Mouse (Mus musculus): ENCODE results near the gene Adamts4. TPM values are rescaled to one million over a fixed set of nuclear protein-coding genes. Genes with fewer than 3 reads are reported as not detected.
"Not testable (repeated sequence)": the region's sequence is repeated elsewhere in the genome, so short reads cannot be mapped to it uniquely, and the experiment has no call there.

The Adamts4 gene
- polyA plus RNA-seq, 1 experiment from 2014 or later: 9.2 TPM

DNA sequence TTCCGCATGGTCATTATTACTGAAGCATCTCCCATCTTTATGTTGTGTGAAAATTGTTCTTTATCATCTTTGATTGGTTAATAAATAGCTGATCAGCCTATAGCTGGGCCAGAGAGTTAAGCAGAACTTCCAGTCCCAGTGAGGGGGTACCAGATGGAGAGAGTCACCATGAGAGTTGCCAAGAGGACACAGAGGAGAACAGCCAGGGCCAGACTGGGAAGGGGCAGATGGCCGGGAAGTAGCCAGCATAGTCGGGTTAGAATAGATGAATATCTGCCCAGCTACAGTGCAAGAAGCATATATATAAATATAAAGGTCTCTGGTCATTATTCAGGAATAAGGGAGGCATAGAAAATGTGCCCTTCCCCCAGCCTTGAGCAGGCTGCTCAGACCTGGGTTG, 48.0 kb downstream of the Adamts4 start:
- Histone ChIP-seq H3K27ac (replicated peaks) (no peak overlapping the region), H3K27me3 (peaks cover 28% of the 10 kb centered on the region), H3K4me2 (replicated peaks) (no peak overlapping the region), H3K4me1 (peaks cover 7% of the 10 kb centered on the region; the same call in 1 of the 2 replicates), H3K9me3 (no peaks in the 10 kb centered on the region), H3K4me3 (no peak overlapping the region), H3K36me3 (no peaks in the 10 kb centered on the region), H3K9ac (replicated peaks) (no peak overlapping the region)
- WGBS: 77% methylated on average over 3 of the region's 3 CpGs
- ATAC-seq (ENCODE audit: low FRiP score, low read depth): no peak

GRCm38 (mm10) chr1:171306157-171306556, 55.9 kb downstream of the Adamts4 start:
- not testable (repeated sequence) for H3K4me2 ChIP-seq (replicated peaks); ATAC-seq (ENCODE audit: low FRiP score, low read depth); H3K27ac ChIP-seq (replicated peaks); H3K36me3 ChIP-seq; H3K4me3 ChIP-seq; H3K4me1 ChIP-seq; H3K9ac ChIP-seq (replicated peaks); H3K27me3 ChIP-seq; H3K9me3 ChIP-seq
- 76% methylated on average over 5 of the region's 5 CpGs for WGBS

GRCm38 (mm10) chr1:171309321-171309720, 59.1 kb downstream of the Adamts4 start:
- no peak overlapping the region for H3K4me3 ChIP-seq
- no peak overlapping the region for H3K27ac ChIP-seq (replicated peaks)
- H3K4me2 ChIP-seq (replicated peaks): no peak overlapping the region
- no peaks in the 10 kb centered on the region for H3K4me1 ChIP-seq
- H3K27me3 ChIP-seq: 0 out of 2 replicates have a peak, but pooled peaks cover 4% of the 10 kb centered on the region
- ATAC-seq (ENCODE audit: low FRiP score, low read depth): no peak
- no peaks in the 10 kb centered on the region for H3K9me3 ChIP-seq
- WGBS: 73% methylated on average over 2 of the region's 2 CpGs
- H3K36me3 ChIP-seq: no peaks in the 10 kb centered on the region
- no peak overlapping the region for H3K9ac ChIP-seq (replicated peaks)

Other genes starting within 250 kb of the Adamts4 start
- gene Fcgr4, start 231.5 kb upstream of the Adamts4 start, polyA plus RNA-seq (2016; fragmentation: Nextera tagmentation; extraction: Ambion mirVana): 0.19 TPM in 1 of 2 replicates, not detected in the other
- gene Fcgr3, start 185.5 kb upstream of the Adamts4 start, polyA plus RNA-seq (2016; fragmentation: Nextera tagmentation; extraction: Ambion mirVana): 5.8 and 9.8 TPM in 2 replicates
- gene Cfap126, start 136.5 kb upstream of the Adamts4 start, polyA plus RNA-seq (2016; fragmentation: Nextera tagmentation; extraction: Ambion mirVana): 1.7 and 3.6 TPM in 2 replicates
- 225 and 229 TPM in 2 replicates for gene Sdhc, start 99.8 kb upstream of the Adamts4 start, polyA plus RNA-seq (2016; fragmentation: Nextera tagmentation; extraction: Ambion mirVana)
- gene Mpz, start 99.7 kb upstream of the Adamts4 start, polyA plus RNA-seq (2016; fragmentation: Nextera tagmentation; extraction: Ambion mirVana): 0.33 and 0.94 TPM in 2 replicates
- gene Pcp4l1, start 54.2 kb upstream of the Adamts4 start, polyA plus RNA-seq (2016; fragmentation: Nextera tagmentation; extraction: Ambion mirVana): 20.4 and 20.8 TPM in 2 replicates
- gene Nr1i3, start 36.5 kb upstream of the Adamts4 start, polyA plus RNA-seq (2016; fragmentation: Nextera tagmentation; extraction: Ambion mirVana): 0.11 and 0.47 TPM in 2 replicates
- 28.5 and 33.4 TPM in 2 replicates for gene Tomm40l, start 27.9 kb upstream of the Adamts4 start, polyA plus RNA-seq (2016; fragmentation: Nextera tagmentation; extraction: Ambion mirVana)
- 2.9 and 6.6 TPM in 2 replicates for gene Apoa2, start 25.4 kb upstream of the Adamts4 start, polyA plus RNA-seq (2016; fragmentation: Nextera tagmentation; extraction: Ambion mirVana)
- gene Fcer1g, start 16.1 kb upstream of the Adamts4 start, polyA plus RNA-seq (2016; fragmentation: Nextera tagmentation; extraction: Ambion mirVana): 22.3 and 28.4 TPM in 2 replicates
- 224 and 226 TPM in 2 replicates for gene Ndufs2, start 967 bp downstream of the Adamts4 start, polyA plus RNA-seq (2016; fragmentation: Nextera tagmentation; extraction: Ambion mirVana)
- gene B4galt3, start 19.9 kb downstream of the Adamts4 start, polyA plus RNA-seq (2016; fragmentation: Nextera tagmentation; extraction: Ambion mirVana): 72.1 and 80.6 TPM in 2 replicates
- 61.4 and 61.5 TPM in 2 replicates for gene Ppox, start 30.8 kb downstream of the Adamts4 start, polyA plus RNA-seq (2016; fragmentation: Nextera tagmentation; extraction: Ambion mirVana)
- gene Usp21, start 37.6 kb downstream of the Adamts4 start, polyA plus RNA-seq (2016; fragmentation: Nextera tagmentation; extraction: Ambion mirVana): 113 and 119 TPM in 2 replicates
- gene Ufc1, start 44.6 kb downstream of the Adamts4 start, polyA plus RNA-seq (2016; fragmentation: Nextera tagmentation; extraction: Ambion mirVana): 106 TPM in 2 replicates
- gene Dedd, start 78.7 kb downstream of the Adamts4 start, polyA plus RNA-seq (2016; fragmentation: Nextera tagmentation; extraction: Ambion mirVana): 49.3 and 51.9 TPM in 2 replicates
- gene Nit1, start 95.2 kb downstream of the Adamts4 start, polyA plus RNA-seq (2016; fragmentation: Nextera tagmentation; extraction: Ambion mirVana): 45.9 and 49.7 TPM in 2 replicates
- gene Pfdn2, start 95.2 kb downstream of the Adamts4 start, polyA plus RNA-seq (2016; fragmentation: Nextera tagmentation; extraction: Ambion mirVana): 140 and 149 TPM in 2 replicates
- 1.9 and 2.3 TPM in 2 replicates for gene Klhdc9, start 110.4 kb downstream of the Adamts4 start, polyA plus RNA-seq (2016; fragmentation: Nextera tagmentation; extraction: Ambion mirVana)
- 0.88 and 1.4 TPM in 2 replicates for gene Nectin4, start 119.7 kb downstream of the Adamts4 start, polyA plus RNA-seq (2016; fragmentation: Nextera tagmentation; extraction: Ambion mirVana)
- 1.0 and 1.4 TPM in 2 replicates for gene Arhgap30, start 138.5 kb downstream of the Adamts4 start, polyA plus RNA-seq (2016; fragmentation: Nextera tagmentation; extraction: Ambion mirVana)
- 175 and 190 TPM in 2 replicates for gene Usf1, start 160.9 kb downstream of the Adamts4 start, polyA plus RNA-seq (2016; fragmentation: Nextera tagmentation; extraction: Ambion mirVana)
- 9.9 and 10.5 TPM in 2 replicates for gene Tstd1, start 168.5 kb downstream of the Adamts4 start, polyA plus RNA-seq (2016; fragmentation: Nextera tagmentation; extraction: Ambion mirVana)
- 10.1 and 12.4 TPM in 2 replicates for gene F11r, start 187.1 kb downstream of the Adamts4 start, polyA plus RNA-seq (2016; fragmentation: Nextera tagmentation; extraction: Ambion mirVana)